Mouse (Mus musculus) heart, adult 10 weeks (tissue): ENCODE measurements around the gene Msl2. TPM values are rescaled to one million over a fixed set of nuclear protein-coding genes. Genes with fewer than 3 reads are reported as not detected.

Experiments
- polyA plus RNA-seq: library from polyadenylated mRNA; stranded (reverse); fragments of 350-450 nt; fragmentation: Illumina TruSeq; extraction: RNeasy Lipid Tissue Mini Kit (QIAGEN cat#74804); gene quantifications from one replicate; pipeline ENCODE4 v1.2.3, GENCODE M21; 2014; ENCODE audit warnings: low read depth, low replicate concordance

Gene Msl2
- polyA plus RNA-seq, result 19.0 TPM

GRCm38 (mm10) chr9:101073987-101074331 lies at the start of gene Msl2:
Gene Msl2 (plus strand): TSS chr9:101074101.

DNA sequence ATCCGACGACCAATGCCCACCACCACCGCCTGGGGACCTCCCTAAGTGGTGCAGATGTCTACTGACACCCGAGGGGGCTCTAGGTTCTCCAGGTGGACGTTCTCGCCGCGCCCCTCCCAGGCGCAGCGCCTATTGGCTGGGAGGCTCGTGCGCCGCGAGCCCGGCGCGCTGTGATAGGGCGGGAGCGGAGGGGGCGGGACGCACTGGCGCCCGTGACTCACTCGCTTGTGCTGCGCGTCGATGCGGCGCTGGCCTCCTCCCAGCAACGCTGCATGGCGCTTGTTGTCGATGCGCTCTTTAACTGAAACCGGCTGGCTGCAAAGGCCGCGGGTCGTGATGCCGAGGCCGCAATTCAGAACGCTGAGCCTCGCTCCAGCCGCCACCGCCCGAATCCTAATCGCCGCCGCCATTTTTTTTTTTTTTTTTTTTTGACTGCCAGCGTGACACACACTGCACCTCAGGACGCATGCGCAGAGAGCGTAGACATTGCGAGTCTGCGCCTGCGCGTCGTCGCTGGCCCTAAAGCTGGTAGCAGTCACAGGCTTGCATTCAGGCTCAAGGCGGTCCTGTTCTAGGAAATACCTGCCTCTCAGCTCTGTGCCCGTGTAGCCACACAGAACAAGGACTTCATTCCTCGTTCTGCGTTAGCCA lies 39.3 kb upstream of the Msl2 start, which contains the start of gene Pccb:
Gene Pccb (minus strand): TSS at position 451 of the 651 bp plus-strand sequence.

Other genes starting within 250 kb of the Msl2 start
- gene Pccb, start 39.2 kb upstream of the Msl2 start, polyA plus RNA-seq, result 119 TPM
- 153 TPM for gene Ppp2r3a, start 177.7 kb downstream of the Msl2 start, polyA plus RNA-seq